Mouse (Mus musculus): ENCODE measurements around the gene Bcar1. TPM values are rescaled to one million over a fixed set of nuclear protein-coding genes. Genes with fewer than 3 reads are reported as not detected.

Gene Bcar1
- 13.1 and 15.0 TPM in 2 replicates for polyA plus RNA-seq (2012; rRNA removed)

DNA sequence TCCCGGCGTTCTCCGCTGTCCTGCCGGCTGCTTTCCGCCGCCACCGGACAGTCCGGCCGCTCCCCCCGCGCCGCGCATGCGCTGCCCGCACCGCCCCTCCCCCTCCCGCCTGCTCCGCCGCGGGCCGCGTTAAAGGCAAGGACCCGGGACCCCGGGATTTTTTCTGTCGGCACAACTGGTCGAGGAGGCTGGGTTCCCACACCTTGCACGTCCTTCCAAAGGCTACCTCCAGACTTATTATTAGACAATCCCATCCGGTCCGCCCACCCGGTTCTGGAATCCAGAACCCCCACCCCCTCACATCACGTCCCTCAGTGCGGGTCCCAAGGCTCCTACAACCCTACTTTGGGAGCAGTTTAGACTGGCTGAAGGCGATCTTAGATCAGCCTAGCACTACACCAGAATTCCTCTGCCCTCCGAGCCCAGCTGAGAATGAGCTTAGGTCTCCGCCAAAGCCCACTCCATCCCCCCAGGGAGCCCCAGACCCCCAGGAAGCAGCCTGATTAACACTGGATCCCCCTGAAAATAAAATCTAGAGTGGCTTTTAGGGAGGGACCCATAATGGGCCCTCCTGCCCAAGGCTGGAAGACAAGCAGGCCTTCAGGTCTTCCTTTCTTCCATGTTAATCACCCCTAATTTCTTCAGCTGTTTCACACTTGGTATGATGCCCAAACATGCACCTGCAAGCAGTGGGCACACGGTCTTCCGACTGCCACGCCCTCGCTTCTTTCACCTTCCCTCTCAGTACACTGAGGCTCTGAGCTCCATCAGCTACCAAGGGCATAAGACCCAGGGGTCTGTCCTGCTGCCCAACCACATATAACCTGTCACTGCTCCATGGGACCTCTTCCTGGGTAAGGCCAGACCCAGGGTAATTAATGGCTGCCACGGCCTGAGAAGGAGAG lies at the start of gene Bcar1:
TSS of gene Bcar1 (minus strand) at position 18 of the 905 bp plus-strand sequence.

DNA sequence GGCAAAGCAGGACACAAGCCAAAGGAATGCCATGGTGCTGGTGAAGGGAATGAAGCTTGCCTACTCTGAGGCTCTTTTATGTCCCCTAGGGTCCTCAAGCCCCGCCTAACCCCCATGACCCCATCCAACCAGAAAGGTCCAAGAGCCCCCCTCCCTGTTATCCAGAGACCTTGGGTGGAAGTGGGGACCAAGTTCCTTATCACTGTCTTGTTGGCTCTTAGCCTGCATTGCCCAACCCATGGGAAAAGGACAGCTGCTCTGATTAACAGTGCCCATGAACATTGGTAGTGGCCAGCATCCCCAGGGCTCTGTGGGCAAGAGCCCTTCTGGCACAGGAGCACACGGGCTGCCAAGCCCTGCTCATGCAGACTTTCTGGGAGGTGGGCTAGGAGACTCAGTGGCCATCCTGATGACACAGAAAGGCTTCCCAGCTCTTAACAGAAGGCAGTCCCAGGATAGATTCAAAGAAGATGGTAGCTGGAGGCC lies 52.6 kb downstream of the Bcar1 start, which contains the start of gene Ctrb1:
TSS of gene Ctrb1 (minus strand) at position 51 of the 486 bp plus-strand sequence.

Other genes starting within 250 kb of the Bcar1 start
- 2.8 and 3.1 TPM in 2 replicates for gene Wdr59, start 221.7 kb downstream of the Bcar1 start, polyA plus RNA-seq (2012; rRNA removed)
- gene Znrf1, start 207.7 kb downstream of the Bcar1 start, polyA plus RNA-seq (2012; rRNA removed): 19.6 and 23.5 TPM in 2 replicates
- gene Ldhd, start 113.4 kb downstream of the Bcar1 start, polyA plus RNA-seq (2012; rRNA removed): 3.5 and 4.7 TPM in 2 replicates
- 3.6 and 4.3 TPM in 2 replicates for gene Zfp1, start 100.4 kb downstream of the Bcar1 start, polyA plus RNA-seq (2012; rRNA removed)
- gene Ctrb1, start 52.8 kb downstream of the Bcar1 start, polyA plus RNA-seq (2012; rRNA removed): 0.24 and 41.1 TPM in 2 replicates
- 30.9 and 31.4 TPM in 2 replicates for gene Cfdp1, start 110.5 kb upstream of the Bcar1 start, polyA plus RNA-seq (2012; rRNA removed)
- 3.5 and 3.6 TPM in 2 replicates for gene Tmem170, start 132.9 kb upstream of the Bcar1 start, polyA plus RNA-seq (2012; rRNA removed)
- gene Chst5, start 166.6 kb upstream of the Bcar1 start, polyA plus RNA-seq (2012; rRNA removed): not detected in 2 replicates
- 0.72 and 0.82 TPM in 2 replicates for gene Tmem231, start 190.1 kb upstream of the Bcar1 start, polyA plus RNA-seq (2012; rRNA removed)
- gene Gabarapl2, start 196.9 kb upstream of the Bcar1 start, polyA plus RNA-seq (2012; rRNA removed): 50.3 and 59.5 TPM in 2 replicates
- gene Adat1, start 248.5 kb upstream of the Bcar1 start, polyA plus RNA-seq (2012; rRNA removed): 2.2 and 3.0 TPM in 2 replicates

Data from liver, embryonic 18 days (tissue).